Mouse (Mus musculus) ES-CJ7 (cell line): ENCODE data around the gene BC028528.
"Not testable (repeated sequence)": the region's sequence is repeated elsewhere in the genome, so short reads cannot be mapped to it uniquely, and the experiment has no call there.

Experiments
- DNase-seq: peaks from one replicate; pipeline ENCODE4 v3.0.0; 2011; ENCODE audit warnings: low read depth, low spot score

The BC028528 gene

GRCm38 (mm10) chr3:95872048-95872447 is 19.8 kb downstream of the BC028528 start:
- DNase-seq: no peak

GRCm38 (mm10) chr3:95871392-95871867 is 20.4 kb downstream of the BC028528 start, which contains the start of gene Mrps21:
Gene Mrps21 (minus strand): TSS chr3:95871519.
- DNase-seq: peak; percentile 93

GRCm38 (mm10) chr3:95870976-95871375 is 20.8 kb downstream of the BC028528 start:
- no peak for DNase-seq

DNA sequence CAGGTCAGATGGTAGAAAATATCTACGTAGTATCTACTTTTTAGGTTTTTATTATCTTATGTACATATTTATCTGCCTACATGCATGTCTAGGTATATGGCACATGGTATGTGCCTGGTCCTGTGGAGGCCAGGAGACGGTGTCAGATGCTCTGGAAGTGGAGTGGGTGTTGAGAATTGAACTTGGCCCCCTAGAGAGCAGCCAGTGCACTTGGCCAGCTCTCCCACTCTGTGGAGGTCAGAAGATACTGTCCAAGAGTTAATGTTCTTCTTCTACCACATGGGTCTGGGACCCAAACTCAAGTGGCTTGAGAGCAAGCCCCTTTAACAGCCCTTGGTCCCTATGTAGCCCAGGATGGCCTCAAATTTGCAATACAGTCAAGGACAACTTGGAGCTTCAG is 24.4 kb downstream of the BC028528 start:
- no peak for DNase-seq

DNA sequence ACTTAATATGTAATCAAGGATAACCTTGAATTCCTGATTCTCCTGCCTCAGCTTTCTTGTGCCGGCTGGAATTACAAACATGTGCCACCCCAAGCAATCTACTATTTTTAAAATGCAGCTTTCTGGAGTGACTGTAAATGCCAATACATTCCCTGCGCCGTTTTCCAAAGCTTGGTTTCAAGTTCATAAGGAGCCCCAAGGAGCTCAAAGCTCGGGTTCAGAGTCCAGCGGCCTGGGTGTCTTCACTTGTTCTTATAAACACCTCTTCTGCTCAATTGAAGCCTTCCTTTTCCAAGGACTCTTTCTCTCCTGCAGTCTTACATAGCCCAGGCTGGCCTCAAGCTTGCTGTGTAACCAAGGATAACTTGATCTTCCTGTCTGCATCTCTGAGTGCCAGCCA is 25.7 kb downstream of the BC028528 start:
- DNase-seq: no peak

- peak; percentile 45 for DNase-seq
These were observed 26.2 kb downstream of the BC028528 start for GRCm38 (mm10) chr3:95865571-95865970.

DNA sequence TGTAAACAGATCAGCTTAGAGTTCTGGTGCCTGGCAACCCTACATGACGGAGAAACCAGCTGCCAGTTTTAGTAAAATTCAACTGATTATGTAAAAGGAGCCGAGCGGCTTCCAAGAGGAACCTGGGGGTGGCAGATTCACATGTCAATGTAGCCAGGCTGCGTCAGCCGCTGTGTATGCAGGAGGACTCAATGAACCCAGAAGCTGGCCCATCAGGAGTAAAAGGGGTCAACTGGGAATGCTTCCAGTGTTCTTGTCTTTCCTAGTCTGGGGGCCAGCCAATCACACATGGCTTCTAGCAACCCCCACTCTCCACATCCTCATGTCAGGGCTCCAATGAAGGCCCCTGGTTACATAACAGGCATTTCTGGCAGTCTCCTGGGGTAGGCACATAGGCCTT is 26.8 kb downstream of the BC028528 start:
- DNase-seq: no peak

DNA sequence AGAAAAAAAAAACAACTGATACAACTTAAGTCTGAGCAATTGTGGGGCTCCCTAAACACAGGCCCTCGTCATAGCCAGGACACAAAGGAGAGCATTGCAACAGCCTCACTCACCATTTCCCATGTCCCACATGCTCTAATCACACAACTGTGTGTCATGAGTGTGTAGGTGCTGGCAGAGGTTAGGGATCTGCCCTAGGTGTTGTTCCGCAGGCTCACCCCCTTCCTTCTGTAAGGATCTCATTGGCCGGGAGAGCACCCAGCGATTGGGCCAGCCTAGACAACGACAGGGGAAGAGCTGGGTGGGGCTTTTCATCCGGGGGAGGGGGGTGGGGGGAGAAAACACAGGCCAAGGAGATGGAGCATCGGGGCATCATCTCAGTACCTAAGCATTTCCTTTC is 28.2 kb downstream of the BC028528 start:
- no peak for DNase-seq

DNA sequence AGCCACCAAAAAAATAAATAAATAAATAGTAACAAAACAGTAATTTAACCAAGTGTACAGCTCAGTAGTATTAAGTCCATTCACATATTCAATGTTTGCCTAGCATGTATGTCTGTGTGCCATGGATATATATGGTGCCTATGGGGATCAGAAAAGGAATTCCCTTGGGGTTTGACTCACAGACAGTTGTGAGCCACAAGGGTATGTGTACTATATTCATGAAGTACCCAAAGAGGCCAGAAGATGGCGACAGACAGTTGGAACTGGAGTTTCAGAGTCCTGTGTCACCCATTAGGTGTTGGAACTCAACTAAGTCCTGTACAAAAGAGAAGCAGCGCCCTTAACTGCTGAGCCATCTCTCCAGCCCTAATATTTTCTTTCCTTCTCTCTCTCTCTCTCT is 30.0 kb downstream of the BC028528 start:
- DNase-seq: peak; percentile 92

DNA sequence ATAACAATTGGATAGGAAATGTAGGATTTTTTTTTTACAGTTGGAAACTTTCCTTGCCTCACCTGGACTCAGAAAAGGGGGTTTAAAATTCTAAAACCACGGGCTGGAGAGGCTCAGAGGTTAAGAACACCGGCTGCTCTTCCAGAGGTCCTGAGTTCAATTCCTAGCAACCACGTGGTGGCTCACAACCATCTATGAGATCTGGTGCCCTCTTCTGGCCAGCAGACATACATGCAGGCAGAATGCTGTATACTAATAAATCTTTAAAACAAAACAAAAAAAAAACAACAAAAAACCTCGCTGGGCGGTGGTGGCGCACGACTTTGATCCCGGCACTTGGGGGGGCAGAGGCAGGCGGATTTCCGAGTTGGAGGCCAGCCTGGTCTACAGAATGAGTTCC is 30.6 kb downstream of the BC028528 start:
- peak; percentile 58 for DNase-seq

GRCm38 (mm10) chr3:95860323-95860722 is 31.5 kb downstream of the BC028528 start:
- peak; percentile 46 for DNase-seq

DNA sequence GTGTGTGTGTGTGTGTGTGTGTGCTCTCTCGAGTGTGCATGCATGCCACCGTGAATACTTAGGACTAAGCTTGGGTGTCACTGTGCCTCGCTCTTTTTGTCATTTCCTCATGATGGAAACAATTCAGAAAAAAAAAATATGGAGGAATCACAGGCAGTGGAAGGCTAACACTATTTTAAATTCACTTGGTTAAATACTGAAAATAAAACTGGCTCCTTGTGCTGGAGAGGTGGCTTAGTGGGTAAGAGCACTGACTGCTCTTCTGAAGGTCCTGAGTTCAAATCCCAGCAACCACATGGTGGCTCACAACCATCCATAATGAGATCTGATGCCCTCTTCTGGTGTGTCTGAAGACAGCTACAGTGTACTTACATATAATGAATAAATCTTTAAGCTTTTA is 33.5 kb downstream of the BC028528 start:
- not testable (repeated sequence) for DNase-seq

GRCm38 (mm10) chr3:95857050-95857449 is 34.8 kb downstream of the BC028528 start:
- DNase-seq: not testable (repeated sequence)

GRCm38 (mm10) chr3:95856115-95856514 is 35.7 kb downstream of the BC028528 start:
- no peak for DNase-seq

DNA sequence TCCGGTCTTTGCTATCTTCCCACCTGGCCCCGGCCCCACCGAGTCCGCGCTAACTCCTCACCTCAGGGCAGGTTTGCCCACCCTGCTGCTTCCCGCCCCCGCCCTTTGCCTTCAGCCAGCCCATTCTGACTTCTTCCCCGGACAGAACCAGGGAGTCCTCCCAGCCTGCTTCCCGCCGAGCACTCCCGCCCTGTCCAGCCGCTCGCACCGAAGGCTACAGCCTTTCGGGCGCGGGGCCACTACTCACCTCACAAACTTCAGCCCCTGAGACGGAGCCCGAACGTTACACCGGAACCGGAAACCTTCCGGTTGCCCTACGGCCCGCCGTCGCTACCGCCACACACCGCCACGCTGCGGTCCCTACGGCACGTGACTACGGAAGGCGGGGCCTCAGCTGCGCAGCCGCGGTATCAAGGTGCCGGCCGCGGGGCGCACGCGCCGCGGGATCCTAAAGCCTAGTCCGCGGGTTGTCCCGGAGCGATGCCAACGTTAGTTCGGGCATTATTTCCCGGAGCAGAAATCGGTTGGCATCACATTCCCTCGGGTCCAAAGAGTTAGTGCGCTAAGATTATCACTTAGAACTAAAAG is 36.2 kb downstream of the BC028528 start, which contains the start of gene Prpf3:
Gene Prpf3 (minus strand): TSS at position 384 of the 588 bp plus-strand sequence.
- DNase-seq: peak; percentile 94

- DNase-seq: no peak
These were observed 40.5 kb downstream of the BC028528 start for GRCm38 (mm10) chr3:95851317-95851716.

DNA sequence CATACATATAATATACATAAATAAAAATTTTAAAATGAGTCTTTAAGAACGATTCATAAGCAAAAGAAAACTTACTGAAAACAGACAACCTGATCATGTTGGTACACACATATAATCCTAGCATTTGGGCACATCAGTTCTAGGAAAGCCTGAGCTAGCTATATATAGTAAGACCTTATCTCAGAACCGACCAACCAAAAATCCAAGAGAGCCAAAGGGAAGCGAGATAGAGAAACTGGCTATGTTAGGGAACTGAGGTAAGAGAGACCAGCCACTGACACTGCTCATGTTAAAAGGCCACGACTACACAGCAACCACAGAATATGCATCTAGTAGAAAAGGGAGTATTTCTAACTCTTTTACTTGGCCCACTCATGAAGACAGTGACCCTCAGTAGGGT is 41.2 kb downstream of the BC028528 start:
- no peak for DNase-seq

- DNase-seq: peak; percentile 43
These were observed 49.1 kb downstream of the BC028528 start for GRCm38 (mm10) chr3:95842503-95843214.

- DNase-seq: no peak
These were observed 52.6 kb downstream of the BC028528 start for GRCm38 (mm10) chr3:95839250-95839649.
